28 mouse cellular contexts compared by ENCODE assay signal in genomic region chr13:107199875-107200274, GRCm38 (mm10).
"Had no signal": no experiment of that assay in that cellular context is flagged by ENCODE, and none has a peak within 500 bp of the region (broad histone marks: within the 10 kb centered on the region; RNA-seq: fewer than 3 reads in every experiment).

No protein-coding gene starts in this region.

- H3K27ac ChIP-seq: embryonic facial prominence, embryonic 10.5 days; embryonic facial prominence, embryonic 12.5 days; embryonic facial prominence, embryonic 13.5 days; embryonic facial prominence, embryonic 15.5 days; forebrain, embryonic 10.5 days; forebrain, embryonic 12.5 days; forebrain, embryonic 13.5 days; forebrain, embryonic 15.5 days; gastrocnemius, adult 2 months; heart, adult 2 months had no signal

- ATAC-seq: forebrain, embryonic 13.5 days; forebrain, embryonic 14.5 days; forebrain, embryonic 15.5 days; forebrain, embryonic 16.5 days; forebrain, postnatal 0 days had no signal

- H3K9ac ChIP-seq: embryonic facial prominence, embryonic 12.5 days; embryonic facial prominence, embryonic 13.5 days; embryonic facial prominence, embryonic 15.5 days; forebrain, embryonic 12.5 days; forebrain, embryonic 13.5 days; forebrain, embryonic 15.5 days; forebrain, postnatal 0 days had no signal

- H3K9me3 ChIP-seq: embryonic facial prominence, embryonic 10.5 days; embryonic facial prominence, embryonic 12.5 days; embryonic facial prominence, embryonic 15.5 days; forebrain, embryonic 12.5 days; forebrain, embryonic 15.5 days had no signal

- H3K27me3 ChIP-seq: embryonic facial prominence, embryonic 12.5 days; embryonic facial prominence, embryonic 13.5 days; embryonic facial prominence, embryonic 15.5 days; forebrain, embryonic 12.5 days; forebrain, embryonic 13.5 days; forebrain, embryonic 15.5 days had no signal

- H3K36me3 ChIP-seq: embryonic facial prominence, embryonic 10.5 days; embryonic facial prominence, embryonic 12.5 days; embryonic facial prominence, embryonic 13.5 days; embryonic facial prominence, embryonic 15.5 days; forebrain, embryonic 10.5 days; forebrain, embryonic 12.5 days; forebrain, embryonic 15.5 days had no signal

- H3K4me2 ChIP-seq: embryonic facial prominence, embryonic 12.5 days; embryonic facial prominence, embryonic 13.5 days; embryonic facial prominence, embryonic 15.5 days; forebrain, embryonic 12.5 days; forebrain, embryonic 13.5 days; forebrain, embryonic 15.5 days had no signal

- H3K4me1 ChIP-seq: embryonic facial prominence, embryonic 10.5 days; embryonic facial prominence, embryonic 12.5 days; embryonic facial prominence, embryonic 13.5 days; embryonic facial prominence, embryonic 15.5 days; forebrain, embryonic 10.5 days; forebrain, embryonic 12.5 days; forebrain, embryonic 13.5 days; forebrain, embryonic 15.5 days had no signal

- H3K4me3 ChIP-seq: embryonic facial prominence, embryonic 10.5 days; embryonic facial prominence, embryonic 12.5 days; embryonic facial prominence, embryonic 13.5 days; embryonic facial prominence, embryonic 15.5 days; erythroblast, embryonic 14.5 days; forebrain, embryonic 10.5 days; forebrain, embryonic 12.5 days; forebrain, embryonic 13.5 days; forebrain, embryonic 15.5 days; gastrocnemius, adult 2 months; heart, adult 2 months had no signal

- DNase-seq: cerebellum, adult 2 months; cerebellum, adult 8-10 months; cerebellum, adult 9-10 months; cerebellum, adult 9-11 months; cerebellum, postnatal 10 days; cerebellum, postnatal 14 days; cerebellum, postnatal 25 days; cerebellum, postnatal 36 days; embryo, embryonic 11 days; forebrain, postnatal 0 days; gastrocnemius, adult 2 months; gastrocnemius, postnatal 10 days; gastrocnemius, postnatal 14 days; gastrocnemius, postnatal 25 days; gastrocnemius, postnatal 36 days; heart, adult 18-20 months; heart, adult 2 months had no signal
